ENCODE assay signal across 8 mouse cellular contexts in genomic region chr1:175625257-175625879, GRCm38 (mm10). TPM values are rescaled to one million over a fixed set of nuclear protein-coding genes. Genes with fewer than 3 reads are reported as not detected.
A peak's percentile ranks its signal among the peaks of the same experiment; 100 is the strongest.
DNase-seq lines count a peak whose midpoint lies in the region; ATAC-seq and TF ChIP-seq lines count a peak whose summit lies in the region.

Gene Fh1 (minus strand): TSS chr1:175625635.

- H3K9ac ChIP-seq in heart, embryonic 15.5 days: peak within 1 kb of the TSS; percentile 92
- peak within 1 kb of the TSS; percentile 85 for H3K9ac ChIP-seq in liver, embryonic 14.5 days (replicated peaks)
- peak within 1 kb of the TSS; percentile 91 for H3K9ac ChIP-seq in neural tube, embryonic 11.5 days (ENCODE audit: low read length)
- peak within 1 kb of the TSS; percentile 90 for H3K9ac ChIP-seq in stomach, postnatal 0 days (ENCODE audit: low read length)

- no peak; the same call in 1 of the 2 replicates for TF ChIP-seq CTCF in liver, embryonic 14.5 days (IDR thresholded peaks at IDR 0.05; ENCODE audit: low read depth)
- peak; percentile 38 for TF ChIP-seq CTCF in stomach, postnatal 0 days (IDR thresholded peaks at IDR 0.05; ENCODE audit: low read depth)

- DNase-seq in CD8-positive naive resting alpha-beta T cell, adult 2 months (ENCODE audit: low read depth in 2 of 2, low spot score in 2 of 2): peak; percentile 91
- DNase-seq in c-Kit-positive CD71-negative TER-119-negative erythroid progenitor cells, embryonic 14.5 days (ENCODE audit: low read depth): peak; percentile 93
- peak; percentile 93 for DNase-seq in forebrain, embryonic 10.5 days (ENCODE audit: extremely low spot score, low spot score)
- DNase-seq in kidney, postnatal 25 days: peak; percentile 97 to 98
- peak; percentile 93 to 96 (median 95) for DNase-seq in liver, embryonic 14.5 days (ENCODE audit: low read depth in 3 of 3, low spot score in 3 of 3)
- DNase-seq in neural tube, embryonic 11.5 days (ENCODE audit: low spot score): peak; percentile 95
- peak; percentile 96 for DNase-seq in stomach, postnatal 0 days (ENCODE audit: low spot score)

- peak within 1 kb of the TSS; percentile 95 for H3K4me3 ChIP-seq in forebrain, embryonic 10.5 days
- peak within 1 kb of the TSS; percentile 95 for H3K4me3 ChIP-seq in heart, embryonic 15.5 days
- H3K4me3 ChIP-seq in liver, embryonic 14.5 days (ENCODE audit: insufficient read depth in 1 of 2, low read depth in 2 of 2, low read length in 2 of 2): peak within 1 kb of the TSS; percentile 73 to 80
- peak within 1 kb of the TSS; percentile 94 for H3K4me3 ChIP-seq in neural tube, embryonic 11.5 days (ENCODE audit: low read depth, low read length)
- peak within 1 kb of the TSS; percentile 78 for H3K4me3 ChIP-seq in stomach, postnatal 0 days (ENCODE audit: low read depth, low read length)

- no peak for TF ChIP-seq EP300 in liver, embryonic 14.5 days (IDR thresholded peaks at IDR 0.05; ENCODE audit: low read depth)
- TF ChIP-seq EP300 in stomach, postnatal 0 days (optimal IDR thresholded peaks at IDR 0.05): no peak

- H3K9me3 ChIP-seq in forebrain, embryonic 10.5 days: no peaks in the 10 kb centered on the region
- no peaks in the 10 kb centered on the region for H3K9me3 ChIP-seq in heart, embryonic 15.5 days (replicated peaks)
- no peaks in the 10 kb centered on the region for H3K9me3 ChIP-seq in liver, embryonic 14.5 days (ENCODE audit: control insufficient read depth, low read length)
- H3K9me3 ChIP-seq in neural tube, embryonic 11.5 days (ENCODE audit: control insufficient read depth, low read length): no peaks in the 10 kb centered on the region
- no peaks in the 10 kb centered on the region for H3K9me3 ChIP-seq in stomach, postnatal 0 days (ENCODE audit: control insufficient read depth, low read length)

- peak; percentile 100 for ATAC-seq in heart, embryonic 15.5 days (replicated peaks; ENCODE audit: insufficient number of reproducible peaks, insufficient read depth, low FRiP score, low read depth)
- ATAC-seq in liver, embryonic 14.5 days (ENCODE audit: insufficient read depth): peak; percentile 98
- peak; percentile 100 for ATAC-seq in neural tube, embryonic 11.5 days (ENCODE audit: insufficient read depth, low FRiP score, low TSS enrichment)
- ATAC-seq in stomach, postnatal 0 days (ENCODE audit: low FRiP score, low TSS enrichment): peak; percentile 100

- peaks cover 2% of the 10 kb centered on the region for H3K36me3 ChIP-seq in forebrain, embryonic 10.5 days (replicated peaks)
- H3K36me3 ChIP-seq in heart, embryonic 15.5 days: peaks cover under 1% of the 10 kb centered on the region; the same call in 1 of the 2 replicates
- no peaks in the 10 kb centered on the region for H3K36me3 ChIP-seq in liver, embryonic 14.5 days (replicated peaks; ENCODE audit: control insufficient read depth, insufficient read depth, low read depth)
- no peaks in the 10 kb centered on the region for H3K36me3 ChIP-seq in neural tube, embryonic 11.5 days (ENCODE audit: control insufficient read depth, insufficient read depth, low read length)
- no peaks in the 10 kb centered on the region for H3K36me3 ChIP-seq in stomach, postnatal 0 days (ENCODE audit: control insufficient read depth, insufficient read depth, low read length)

- WGBS in forebrain, embryonic 10.5 days: under 1% methylated on average over 58 of the region's 58 CpGs
- under 1% methylated on average over 58 of the region's 58 CpGs for WGBS in heart, embryonic 15.5 days
- WGBS in liver, embryonic 14.5 days (ENCODE audit: insufficient replicate concordance): under 1% methylated on average over 58 of the region's 58 CpGs
- WGBS in neural tube, embryonic 11.5 days: under 1% methylated on average over 58 of the region's 58 CpGs
- 1% methylated on average over 58 of the region's 58 CpGs for WGBS in stomach, postnatal 0 days

- H3K4me1 ChIP-seq in forebrain, embryonic 10.5 days: peaks cover 16% of the 10 kb centered on the region
- peaks cover 20% of the 10 kb centered on the region for H3K4me1 ChIP-seq in heart, embryonic 15.5 days (replicated peaks)
- peaks cover 0 to 8% of the 10 kb centered on the region in 2 experiments; a peak in 2 of 4 replicates for H3K4me1 ChIP-seq in liver, embryonic 14.5 days (replicated peaks; ENCODE audit: control insufficient read depth in 2 of 2, insufficient read depth in 2 of 2, low read length in 1 of 2)
- peaks cover 8% of the 10 kb centered on the region for H3K4me1 ChIP-seq in neural tube, embryonic 11.5 days (ENCODE audit: control insufficient read depth, insufficient read depth, low read length)
- H3K4me1 ChIP-seq in stomach, postnatal 0 days (replicated peaks; ENCODE audit: control insufficient read depth, insufficient read depth): 0 out of 2 replicates have a peak, but pooled peaks cover 3% of the 10 kb centered on the region

- H3K4me2 ChIP-seq in heart, embryonic 15.5 days: peak within 1 kb of the TSS; percentile 77
- H3K4me2 ChIP-seq in liver, embryonic 14.5 days (ENCODE audit: low read depth): peak within 1 kb of the TSS; percentile 95
- H3K4me2 ChIP-seq in neural tube, embryonic 11.5 days (ENCODE audit: low read depth): peak within 1 kb of the TSS; percentile 77
- H3K4me2 ChIP-seq in stomach, postnatal 0 days (replicated peaks; ENCODE audit: low read depth): peak within 1 kb of the TSS; percentile 94

- peak within 1 kb of the TSS; percentile 93 for H3K27ac ChIP-seq in forebrain, embryonic 10.5 days
- peak within 1 kb of the TSS; percentile 96 for H3K27ac ChIP-seq in heart, embryonic 15.5 days
- H3K27ac ChIP-seq in liver, embryonic 14.5 days: peak within 1 kb of the TSS; percentile 52
- H3K27ac ChIP-seq in neural tube, embryonic 11.5 days (ENCODE audit: low read depth, low read length): peak within 1 kb of the TSS; percentile 82
- peak within 1 kb of the TSS; percentile 89 for H3K27ac ChIP-seq in stomach, postnatal 0 days (replicated peaks)

- H3K27me3 ChIP-seq in forebrain, embryonic 10.5 days (ENCODE audit: poor library complexity, severe bottlenecking): no peaks in the 10 kb centered on the region
- no peaks in the 10 kb centered on the region for H3K27me3 ChIP-seq in heart, embryonic 15.5 days
- H3K27me3 ChIP-seq in liver, embryonic 14.5 days (ENCODE audit: control insufficient read depth, insufficient read depth, low read length): no peaks in the 10 kb centered on the region
- no peaks in the 10 kb centered on the region for H3K27me3 ChIP-seq in neural tube, embryonic 11.5 days (ENCODE audit: control insufficient read depth, insufficient read depth, low read length)
- H3K27me3 ChIP-seq in stomach, postnatal 0 days (ENCODE audit: control insufficient read depth, insufficient read depth, low read length): no peaks in the 10 kb centered on the region

RNA-seq across cellular contexts. Expression of gene Fh1, which starts in this region (rescaled TPM):
- polyA plus RNA-seq in forebrain, embryonic 10.5 days (2016; fragmentation: Nextera tagmentation; extraction: Ambion mirVana): 122 and 127 TPM in 2 replicates
- polyA plus RNA-seq in heart, embryonic 15.5 days (2015; fragmentation: Nextera tagmentation; extraction: Ambion mirVana): 248 and 258 TPM in 2 replicates
- polyA plus RNA-seq in liver, embryonic 14.5 days (2012; rRNA removed): 31.8 and 56.1 TPM in 2 replicates
- polyA plus RNA-seq in liver, embryonic 14.5 days (2014; fragmentation: Nextera tagmentation; extraction: Ambion mirVana): 91.0 and 96.6 TPM in 2 replicates
- 113 and 115 TPM in 2 replicates for polyA plus RNA-seq in neural tube, embryonic 11.5 days (2014; fragmentation: Nextera tagmentation; extraction: Ambion mirVana)
- 98.3 and 103 TPM in 2 replicates for polyA plus RNA-seq in stomach, postnatal 0 days (2015; fragmentation: Nextera tagmentation; extraction: Ambion mirVana)

Comparison
In these comparisons a context has a peak if more than half of its experiments do, and no peak if none do; other contexts are left out.
1. Peak in every context shown above with its lines: DNase-seq, ATAC-seq, H3K4me3 ChIP-seq and H3K27ac ChIP-seq.